Mouse (Mus musculus): ENCODE data around the gene Gm26965.

- TF ChIP-seq GATA1 (IDR thresholded peaks at IDR 0.05; ENCODE audit: low read length): no peak
- no peak for TF ChIP-seq TAL1 (IDR thresholded peaks at IDR 0.05; ENCODE audit: low read length)
Observed at GRCm38 (mm10) chr13:67500084-67500719, 25.7 kb downstream of the Gm26965 start, which contains the start of gene Zfp58.

Measured in erythroblast, embryonic 14.5 days (primary cell).